Mouse (Mus musculus) heart, adult 2 months (tissue): ENCODE results near the gene Chrnd.

Source experiments
- CTCF ChIP-seq: fragments of 200-600 bp; IDR thresholded peaks from 2 replicates; pipeline ENCODE4 v1.8.1; 2022; ENCODE audit warnings: antibody characterized with exemption, mild to moderate bottlenecking, moderate library complexity
- POLR2A ChIP-seq: fragments of 200-500 bp; IDR thresholded peaks from 2 replicates; pipeline ENCODE4 v1.6.1; 2011; ENCODE audit warnings: mild to moderate bottlenecking, low read depth, low read length, control low read depth; ENCODE audit not compliant: insufficient read depth

GRCm38 (mm10) chr1:87204465-87204864, 14.1 kb downstream of the Chrnd start, which contains the start of gene Chrng:
- TF ChIP-seq CTCF (no peak), POLR2A (no peak)
